Mouse (Mus musculus) MEL (cell line): ENCODE measurements around the gene Hist1h2ad. TPM values are rescaled to one million over a fixed set of nuclear protein-coding genes. Genes with fewer than 3 reads are reported as not detected.

Source experiments
- DNase-seq: peaks from one replicate; pipeline ENCODE4 v3.0.0; 2011; ENCODE audit warnings: low read depth, low spot score
- H3K27ac ChIP-seq: 2 replicates; pipeline ENCODE4 v1.5.1; 2012; ENCODE audit warnings: low read depth, mild to moderate bottlenecking, control low read depth, low read length, moderate library complexity; ENCODE audit not compliant: control insufficient read depth
- H3K27me3 ChIP-seq, 2 experiments: fragments of 150-350 bp in 1 of 2; sonication (generic) in 1 of 2; 2 replicates each; pipeline ENCODE4 v1.6.1; 2012; ENCODE audit warnings: low read length in 2 of 2, mild to moderate bottlenecking in 2 of 2, improper control_type of control experiment in 1 of 2, moderate library complexity in 1 of 2; ENCODE audit not compliant: insufficient read depth in 2 of 2, control insufficient read depth in 1 of 2
- H3K36me3 ChIP-seq, 2 experiments: 2 replicates each; pipeline ENCODE4 v1.6.1; 2012 to 2014; ENCODE audit warnings: low read length in 2 of 2, improper control_type of control experiment in 1 of 2, inconsistent platforms in 1 of 2, mild to moderate bottlenecking in 1 of 2; ENCODE audit not compliant: insufficient read depth in 2 of 2, control insufficient read depth in 1 of 2
- H3K4me1 ChIP-seq, 2 experiments: fragments of 150-350 bp in 1 of 2; sonication (generic) in 1 of 2; 2 replicates each; pipeline ENCODE4 v1.6.1; 2012; ENCODE audit warnings: low read length in 2 of 2, improper control_type of control experiment in 1 of 2, mild to moderate bottlenecking in 1 of 2; ENCODE audit not compliant: insufficient read depth in 2 of 2, control insufficient read depth in 1 of 2
- H3K4me3 ChIP-seq, 2 experiments: fragments of 150-350 bp in 1 of 2; sonication (generic) in 1 of 2; 2 replicates each; pipeline ENCODE4 v1.5.1; 2012; ENCODE audit warnings: low read depth in 2 of 2, low read length in 2 of 2, mild to moderate bottlenecking in 2 of 2, moderate library complexity in 2 of 2, control low read depth in 1 of 2, improper control_type of control experiment in 1 of 2; ENCODE audit not compliant: control insufficient read depth in 1 of 2, insufficient read depth in 1 of 2
- H3K79me2 ChIP-seq: 2 replicates; pipeline ENCODE4 v1.6.1; 2012; ENCODE audit warnings: mild to moderate bottlenecking, low read length, moderate library complexity; ENCODE audit not compliant: control insufficient read depth, poor library complexity, insufficient read depth
- H3K9ac ChIP-seq: 2 replicates; pipeline ENCODE4 v1.6.1; 2012; ENCODE audit warnings: low read depth, mild to moderate bottlenecking, control low read depth, low read length, moderate library complexity; ENCODE audit not compliant: control insufficient read depth, poor library complexity, severe bottlenecking
- H3K9me3 ChIP-seq: fragments of 150-350 bp; sonication (generic); replicated peaks from 2 replicates; pipeline ENCODE4 v1.6.1; 2012; ENCODE audit warnings: mild to moderate bottlenecking, low read length, improper control_type of control experiment, moderate library complexity; ENCODE audit not compliant: insufficient read depth
- CTCF ChIP-seq, 3 experiments: IDR thresholded peaks in 2 of 3; conservative IDR thresholded peaks in 1 of 3; 2 replicates each; pipeline ENCODE4 v1.5.1; 2011 to 2012; ENCODE audit warnings: low read length in 3 of 3, low read depth in 2 of 3, mild to moderate bottlenecking in 2 of 3, improper control_type of control experiment in 1 of 3, inconsistent platforms in 1 of 3, mixed read lengths in 1 of 3, moderate library complexity in 1 of 3; ENCODE audit not compliant: control insufficient read depth in 1 of 3, insufficient read depth in 1 of 3, poor library complexity in 1 of 3, severe bottlenecking in 1 of 3
- E2F4 ChIP-seq: IDR thresholded peaks from 2 replicates; pipeline ENCODE4 v1.6.1; 2011; ENCODE audit warnings: low read depth, low read length, improper control_type of control experiment, borderline replicate concordance
- ELF1 ChIP-seq: IDR thresholded peaks from 2 replicates; pipeline ENCODE4 v1.6.1; 2014; ENCODE audit warnings: low read depth, mild to moderate bottlenecking, inconsistent platforms, low read length, improper control_type of control experiment, moderate library complexity
- GABPA ChIP-seq: IDR thresholded peaks from 2 replicates; pipeline ENCODE4 v1.6.1; 2012; ENCODE audit warnings: low read depth, mild to moderate bottlenecking, inconsistent platforms, low read length, improper control_type of control experiment, moderate library complexity
- HCFC1 ChIP-seq: IDR thresholded peaks from 2 replicates; pipeline ENCODE4 v1.6.1; 2012; ENCODE audit warnings: low read depth, mild to moderate bottlenecking, inconsistent platforms, low read length, improper control_type of control experiment, moderate library complexity
- KAT2A ChIP-seq: conservative IDR thresholded peaks from 2 replicates; pipeline ENCODE4 v1.6.1; 2012; ENCODE audit warnings: low read depth, low read length, improper control_type of control experiment, inconsistent platforms
- MXI1 ChIP-seq: IDR thresholded peaks from 2 replicates; pipeline ENCODE4 v1.6.1; 2011; ENCODE audit warnings: mild to moderate bottlenecking, low read depth, low read length, improper control_type of control experiment
- MYC ChIP-seq: IDR thresholded peaks from 2 replicates; pipeline ENCODE4 v1.6.1; 2011; ENCODE audit warnings: low read depth, mild to moderate bottlenecking, low read length, improper control_type of control experiment, moderate library complexity
- NELFE ChIP-seq: IDR thresholded peaks from 2 replicates; pipeline ENCODE4 v1.6.1; 2011; ENCODE audit warnings: low read depth, low read length, improper control_type of control experiment
- NRF1 ChIP-seq: IDR thresholded peaks from 2 replicates; pipeline ENCODE4 v1.6.1; 2014; ENCODE audit warnings: low read depth, mild to moderate bottlenecking, inconsistent platforms, low read length, improper control_type of control experiment, moderate library complexity; ENCODE audit not compliant: poor library complexity, insufficient read depth, severe bottlenecking
- POLR2A ChIP-seq, 2 experiments: IDR thresholded peaks; 2 replicates each; pipeline ENCODE4 v1.6.1; 2011 to 2012; ENCODE audit warnings: low read length in 2 of 2, mild to moderate bottlenecking in 2 of 2, control low read depth in 1 of 2, improper control_type of control experiment in 1 of 2, low read depth in 1 of 2, moderate library complexity in 1 of 2; ENCODE audit not compliant: control insufficient read depth in 1 of 2, insufficient read depth in 1 of 2, poor library complexity in 1 of 2
- POLR2AphosphoS5 ChIP-seq: IDR thresholded peaks from 2 replicates; pipeline ENCODE4 v1.6.1; 2012; ENCODE audit warnings: low read depth, borderline replicate concordance, mild to moderate bottlenecking, inconsistent platforms, low read length, moderate library complexity, mixed read lengths
- RAD21 ChIP-seq: IDR thresholded peaks from 2 replicates; pipeline ENCODE4 v1.6.1; 2011; ENCODE audit warnings: mild to moderate bottlenecking, low read depth, low read length, improper control_type of control experiment
- SIN3A ChIP-seq: IDR thresholded peaks from 2 replicates; pipeline ENCODE4 v1.6.1; 2012; ENCODE audit warnings: low read length, improper control_type of control experiment, inconsistent platforms
- SMC3 ChIP-seq: IDR thresholded peaks from 2 replicates; pipeline ENCODE4 v1.6.1; 2011; ENCODE audit warnings: low read depth, low read length, improper control_type of control experiment
- TAL1 ChIP-seq: IDR thresholded peaks from 2 replicates; pipeline ENCODE4 v1.6.1; 2012; ENCODE audit warnings: mild to moderate bottlenecking, inconsistent platforms, low read length, moderate library complexity, mixed read lengths
- ZC3H11A ChIP-seq: IDR thresholded peaks from 2 replicates; pipeline ENCODE4 v1.6.1; 2012; ENCODE audit warnings: low read depth, mild to moderate bottlenecking, inconsistent platforms, low read length, improper control_type of control experiment
- ZKSCAN1 ChIP-seq: IDR thresholded peaks from 2 replicates; pipeline ENCODE4 v1.6.1; 2012; ENCODE audit warnings: low read depth, mild to moderate bottlenecking, inconsistent platforms, low read length, improper control_type of control experiment, moderate library complexity
- ZMIZ1 ChIP-seq: IDR thresholded peaks from 2 replicates; pipeline ENCODE4 v1.6.1; 2012; ENCODE audit warnings: low read depth, mild to moderate bottlenecking, inconsistent platforms, low read length, improper control_type of control experiment, moderate library complexity
- polyA plus RNA-seq, 2 experiments: library from polyadenylated mRNA; stranded (reverse) in 1 of 2; unstranded in 1 of 2; fragments of >175 nt in 1 of 2; fragments of >200 nt in 1 of 2; gene quantifications; 2 replicates each; pipeline versions ENCODE4 v1.2.1 to v1.2.4; 2012; ENCODE audit warnings: low replicate concordance in 2 of 2, low read depth in 1 of 2; ENCODE audit not compliant: insufficient read length in 2 of 2, insufficient read depth in 1 of 2, missing spikeins in 1 of 2
- total RNA-seq: library from RNA; depleted of rRNA; stranded (reverse); fragments of 300-350 nt; gene quantifications from 2 replicates; pipeline ENCODE4 v1.2.3, GENCODE M21; 2012

Hist1h2ad gene
- total and polyA plus RNA-seq, 3 experiments: 0.14 to 924 TPM; not detected in 1

GRCm38 (mm10) chr13:23603182-23603699 lies 29.1 kb downstream of the Hist1h2ad start:
- H3K36me3 ChIP-seq: no peaks in the 10 kb centered on the region
- TF ChIP-seq MXI1 (no peak), CTCF (IDR thresholded peaks at IDR 0.05 in 2 of 3, conservative IDR thresholded peaks at IDR 0.05 in 1 of 3; ENCODE audit: control insufficient read depth in 1 of 3, insufficient read depth in 1 of 3, low read depth in 2 of 3, low read length in 3 of 3, poor library complexity in 1 of 3, severe bottlenecking in 1 of 3) (no peak), E2F4 (no peak), MYC (no peak), KAT2A (no peak), ZC3H11A (no peak), ZKSCAN1 (no peak), RAD21 (no peak), ELF1 (no peak), HCFC1 (no peak), GABPA (no peak), POLR2AphosphoS5 (no peak), ZMIZ1 (no peak)
- TF ChIP-seq, all 39 proteins: peak for 0
- H3K9me3 ChIP-seq: no peaks in the 10 kb centered on the region
- H3K4me3 ChIP-seq: no peak overlapping the region
- H3K9ac ChIP-seq: no peak overlapping the region
- no peak overlapping the region for H3K27ac ChIP-seq
- H3K27me3 ChIP-seq: no peaks in the 10 kb centered on the region
- no peaks in the 10 kb centered on the region for H3K4me1 ChIP-seq
- DNase-seq: no peak
- no peaks in the 10 kb centered on the region for H3K79me2 ChIP-seq

- Histone ChIP-seq H3K4me1 (peaks cover 0 to 4% of the 10 kb centered on the region in 2 experiments; a peak in 2 of 4 replicates), H3K79me2 (no peaks in the 10 kb centered on the region), H3K27ac (no peak overlapping the region), H3K9ac (no peak overlapping the region), H3K36me3 (peaks cover 0 to 8% of the 10 kb centered on the region in 2 experiments; a peak in 2 of 4 replicates), H3K4me3 (no peak overlapping the region), H3K9me3 (no peaks in the 10 kb centered on the region), H3K27me3 (no peaks in the 10 kb centered on the region)
- TF ChIP-seq MYC (no peak), POLR2AphosphoS5 (no peak), CTCF (IDR thresholded peaks at IDR 0.05 in 2 of 3, conservative IDR thresholded peaks at IDR 0.05 in 1 of 3; ENCODE audit: control insufficient read depth in 1 of 3, insufficient read depth in 1 of 3, low read depth in 2 of 3, low read length in 3 of 3, poor library complexity in 1 of 3, severe bottlenecking in 1 of 3) (no peak), TAL1 (no peak), NRF1 (no peak), SIN3A (no peak), POLR2A (IDR thresholded peaks at IDR 0.05; ENCODE audit: control insufficient read depth in 1 of 2, insufficient read depth in 1 of 2, low read depth in 1 of 2, low read length in 2 of 2, poor library complexity in 1 of 2) (no peak), NELFE (no peak), SMC3 (no peak)
- DNase-seq: no peak
These were observed 30.3 kb downstream of the Hist1h2ad start for GRCm38 (mm10) chr13:23604452-23604851.
